Mouse (Mus musculus): Measurements from ENCODE around the gene Plcb3.

- TF ChIP-seq POLR2A (IDR thresholded peaks at IDR 0.05; ENCODE audit: borderline replicate concordance, control insufficient read depth, low read depth, low read length) = no peak; the same call in 1 of the 2 replicates
- TF ChIP-seq CTCF (IDR thresholded peaks at IDR 0.05; ENCODE audit: control insufficient read depth, insufficient read depth, low read length) = no peak
These were observed 11.0 kb upstream of the Plcb3 start, which contains the start of gene Vegfb for GRCm38 (mm10) chr19:6987061-6987903.

Measured in bone marrow, adult 2 months (tissue).